Mouse (Mus musculus): Measurements from ENCODE around the gene Dus1l. TPM values are rescaled to one million over a fixed set of nuclear protein-coding genes. Genes with fewer than 3 reads are reported as not detected.

Gene Dus1l
- polyA plus RNA-seq, 1 experiment, result 51.1 TPM

DNA sequence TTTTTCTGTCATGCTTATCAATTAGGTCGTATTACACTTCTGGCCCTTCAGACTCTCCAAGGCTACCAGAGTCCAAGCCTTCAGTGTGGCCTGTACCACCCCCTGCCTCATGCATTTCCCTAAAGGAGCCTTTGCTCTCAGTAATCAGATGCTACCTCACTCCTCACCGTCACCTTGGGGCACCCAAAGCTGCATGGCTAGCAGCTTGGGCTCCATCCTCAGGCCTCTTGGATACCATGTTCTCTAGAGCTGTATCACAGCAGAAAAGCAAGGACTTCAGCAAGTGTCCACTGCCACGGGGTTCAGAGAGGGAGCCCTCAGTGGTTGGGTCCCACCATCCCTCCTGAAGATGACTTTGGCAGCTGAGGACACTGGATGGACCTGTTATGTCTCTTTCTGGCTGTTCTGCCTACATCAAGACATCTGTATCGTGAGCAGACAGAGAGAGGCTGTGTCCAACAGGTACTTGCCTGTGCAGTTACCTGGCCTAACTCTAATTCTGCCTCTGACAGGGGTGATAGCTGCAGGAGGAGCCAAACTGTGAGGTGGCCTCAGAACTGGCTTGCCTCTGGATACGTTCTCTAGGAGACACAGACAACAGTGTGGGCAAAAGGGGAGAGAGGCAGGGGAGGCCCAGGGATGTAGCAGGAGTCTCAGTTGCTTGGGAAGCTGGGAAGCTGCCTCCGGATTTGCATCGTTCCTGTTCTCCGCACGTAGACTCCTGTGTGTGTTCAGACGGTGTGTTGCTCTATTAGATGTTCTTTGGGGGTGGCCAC is 33.7 kb upstream of the Dus1l start:
- TF ChIP-seq CTCF (IDR thresholded peaks at IDR 0.05; ENCODE audit: control insufficient read depth, insufficient read depth, insufficient replicate concordance, low read depth, low read length) (no peak), POLR2A (IDR thresholded peaks at IDR 0.05; ENCODE audit: control insufficient read depth, low read depth, low read length) (no peak)
- peaks cover 6% of the 10 kb centered on the region; the same call in 1 of the 2 replicates for H3K4me1 ChIP-seq (ENCODE audit: control insufficient read depth, insufficient read depth, low read length)
- H3K36me3 ChIP-seq (ENCODE audit: control insufficient read depth, insufficient read depth, low read length), result no peaks in the 10 kb centered on the region
- no peak overlapping the region for H3K4me3 ChIP-seq (ENCODE audit: control insufficient read depth, low read depth, low read length)
- H3K27ac ChIP-seq (ENCODE audit: control insufficient read depth, insufficient read depth, low read depth, low read length), result no peak overlapping the region
- no peaks in the 10 kb centered on the region for H3K27me3 ChIP-seq (ENCODE audit: control insufficient read depth, insufficient read depth, low read length)

GRCm38 (mm10) chr11:120828416-120828815 is 32.2 kb upstream of the Dus1l start:
- H3K4me3 ChIP-seq (ENCODE audit: control insufficient read depth, low read depth, low read length), result no peak overlapping the region
- no peaks in the 10 kb centered on the region for H3K36me3 ChIP-seq (ENCODE audit: control insufficient read depth, insufficient read depth, low read length)
- TF ChIP-seq CTCF (IDR thresholded peaks at IDR 0.05; ENCODE audit: control insufficient read depth, insufficient read depth, insufficient replicate concordance, low read depth, low read length), result no peak
- TF ChIP-seq POLR2A (IDR thresholded peaks at IDR 0.05; ENCODE audit: control insufficient read depth, low read depth, low read length), result no peak
- H3K4me1 ChIP-seq (ENCODE audit: control insufficient read depth, insufficient read depth, low read length), result peaks cover 11% of the 10 kb centered on the region
- no peak overlapping the region for H3K27ac ChIP-seq (ENCODE audit: control insufficient read depth, insufficient read depth, low read depth, low read length)
- H3K27me3 ChIP-seq (ENCODE audit: control insufficient read depth, insufficient read depth, low read length), result no peaks in the 10 kb centered on the region

DNA sequence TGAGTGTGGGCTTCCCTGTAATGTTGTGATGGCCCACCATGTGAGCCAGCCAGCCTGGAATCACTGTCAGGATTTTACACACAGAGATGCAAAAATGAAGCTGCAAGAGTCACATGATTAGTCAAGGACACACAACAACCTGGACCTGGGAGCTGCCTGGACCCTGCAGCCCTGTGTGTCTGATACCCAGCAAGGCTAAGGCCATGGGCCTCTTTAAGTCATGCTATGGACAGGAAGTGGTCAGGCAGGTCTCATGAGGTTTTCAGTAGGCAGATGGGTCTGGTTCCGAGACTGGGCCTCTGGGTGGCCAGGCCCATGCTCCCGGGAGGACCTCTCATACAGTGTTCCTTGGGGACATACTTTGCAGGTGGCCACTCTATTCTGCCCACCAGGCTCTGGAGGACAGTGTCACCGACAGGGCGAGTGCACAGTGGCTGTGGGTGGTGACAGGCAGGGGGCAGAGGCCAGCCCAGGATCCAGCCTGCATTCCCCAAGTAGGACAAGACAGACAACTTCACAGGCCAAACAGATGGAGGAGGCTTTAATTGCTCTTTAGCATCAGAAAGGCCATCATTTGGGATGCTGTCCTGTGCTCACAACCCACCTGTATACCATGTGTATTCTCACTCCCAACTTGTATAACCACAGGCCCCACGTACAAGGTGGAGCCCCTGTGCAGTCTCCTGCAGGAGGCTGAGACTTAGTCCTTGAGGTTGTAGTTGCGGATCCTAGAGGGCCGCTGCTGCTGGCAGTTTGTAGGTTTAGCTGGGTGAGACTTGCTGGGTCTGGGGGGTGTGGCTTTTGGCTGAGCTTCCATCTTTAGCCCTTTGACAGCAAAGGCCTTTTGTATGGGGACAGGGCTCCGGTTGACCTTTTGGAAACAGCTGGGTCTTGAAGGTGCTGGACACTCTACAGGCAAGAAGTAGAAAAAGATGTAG is 30.1 kb upstream of the Dus1l start:
- Histone ChIP-seq H3K27me3 (ENCODE audit: control insufficient read depth, insufficient read depth, low read length) (no peaks in the 10 kb centered on the region), H3K36me3 (ENCODE audit: control insufficient read depth, insufficient read depth, low read length) (no peaks in the 10 kb centered on the region), H3K4me1 (ENCODE audit: control insufficient read depth, insufficient read depth, low read length) (peaks cover 18% of the 10 kb centered on the region), H3K4me3 (ENCODE audit: control insufficient read depth, low read depth, low read length) (no peak overlapping the region), H3K27ac (ENCODE audit: control insufficient read depth, insufficient read depth, low read depth, low read length) (no peak overlapping the region)
- TF ChIP-seq POLR2A (IDR thresholded peaks at IDR 0.05; ENCODE audit: control insufficient read depth, low read depth, low read length) (no peak), CTCF (IDR thresholded peaks at IDR 0.05; ENCODE audit: control insufficient read depth, insufficient read depth, insufficient replicate concordance, low read depth, low read length) (no peak)

DNA sequence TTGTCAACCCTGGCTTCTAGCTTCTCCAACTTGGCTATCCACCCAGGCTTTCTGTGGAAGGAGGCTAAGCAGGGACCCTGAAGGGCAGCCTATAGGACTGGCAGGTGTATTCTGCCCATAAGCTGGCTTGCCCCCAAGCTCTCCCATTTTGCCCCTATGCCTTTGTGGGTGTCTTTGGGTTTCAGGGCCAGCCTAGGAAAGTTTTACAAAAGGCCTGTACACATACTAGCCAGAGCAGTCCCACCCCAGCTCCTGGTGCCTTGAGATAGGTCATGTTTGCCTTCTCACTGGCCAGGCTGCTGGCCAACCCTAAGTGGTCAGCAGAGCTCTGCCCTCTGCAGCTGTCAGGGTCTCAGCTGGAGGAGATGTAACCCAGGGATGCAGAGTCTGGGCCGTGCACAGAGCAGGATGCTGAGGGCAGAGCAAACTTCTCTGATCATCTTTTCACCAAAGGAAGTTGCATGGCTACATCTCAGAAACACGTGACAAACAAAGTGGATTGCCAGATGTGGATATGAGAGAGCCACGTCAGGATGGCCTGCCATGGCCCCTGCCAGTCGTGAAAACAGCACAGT is 29.2 kb upstream of the Dus1l start:
- Histone ChIP-seq H3K36me3 (ENCODE audit: control insufficient read depth, insufficient read depth, low read length) (no peaks in the 10 kb centered on the region), H3K27me3 (ENCODE audit: control insufficient read depth, insufficient read depth, low read length) (no peaks in the 10 kb centered on the region), H3K4me1 (ENCODE audit: control insufficient read depth, insufficient read depth, low read length) (peaks cover 18% of the 10 kb centered on the region), H3K4me3 (ENCODE audit: control insufficient read depth, low read depth, low read length) (peak overlapping the region; percentile 83), H3K27ac (ENCODE audit: control insufficient read depth, insufficient read depth, low read depth, low read length) (peak overlapping the region; percentile 97; the same call in 1 of the 2 replicates)
- TF ChIP-seq CTCF (IDR thresholded peaks at IDR 0.05; ENCODE audit: control insufficient read depth, insufficient read depth, insufficient replicate concordance, low read depth, low read length) (no peak), POLR2A (IDR thresholded peaks at IDR 0.05; ENCODE audit: control insufficient read depth, low read depth, low read length) (no peak)

DNA sequence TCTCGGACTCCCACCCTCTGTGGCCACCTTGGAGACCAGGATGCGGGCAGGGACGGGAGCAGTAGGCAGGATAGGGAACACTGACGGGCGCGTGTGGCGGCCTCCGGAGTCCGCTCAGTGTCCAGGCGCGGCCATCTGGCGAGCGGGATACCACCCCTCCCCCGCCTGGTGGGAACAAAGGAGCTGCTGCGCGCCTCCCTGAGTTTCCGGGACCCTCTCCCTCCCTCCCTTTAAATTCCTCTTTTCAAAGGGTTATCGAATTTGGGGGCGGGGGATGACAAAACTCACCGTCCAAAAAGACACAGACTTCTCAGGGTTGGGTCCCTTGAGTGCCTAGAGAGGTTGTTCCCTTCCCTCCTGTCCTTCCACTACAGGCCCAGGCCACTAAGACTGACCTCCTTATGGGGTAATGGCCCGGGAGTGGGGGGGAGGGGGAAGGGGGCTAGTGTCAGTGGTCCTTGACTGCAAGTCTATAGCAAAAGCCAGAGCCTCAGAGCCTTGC is 28.6 kb upstream of the Dus1l start:
- TF ChIP-seq CTCF (IDR thresholded peaks at IDR 0.05; ENCODE audit: control insufficient read depth, insufficient read depth, insufficient replicate concordance, low read depth, low read length), result no peak
- no peak for TF ChIP-seq POLR2A (IDR thresholded peaks at IDR 0.05; ENCODE audit: control insufficient read depth, low read depth, low read length)
- H3K4me3 ChIP-seq (ENCODE audit: control insufficient read depth, low read depth, low read length), result peak overlapping the region; percentile 83
- peak overlapping the region; percentile 97 for H3K27ac ChIP-seq (ENCODE audit: control insufficient read depth, insufficient read depth, low read depth, low read length)
- peaks cover 18% of the 10 kb centered on the region for H3K4me1 ChIP-seq (ENCODE audit: control insufficient read depth, insufficient read depth, low read length)
- no peaks in the 10 kb centered on the region for H3K27me3 ChIP-seq (ENCODE audit: control insufficient read depth, insufficient read depth, low read length)
- no peaks in the 10 kb centered on the region for H3K36me3 ChIP-seq (ENCODE audit: control insufficient read depth, insufficient read depth, low read length)

GRCm38 (mm10) chr11:120823956-120824786 is 28.0 kb upstream of the Dus1l start, which contains the start of gene Fasn:
TSS of gene Fasn (minus strand) at chr11:120824547.
- Histone ChIP-seq H3K4me1 (ENCODE audit: control insufficient read depth, insufficient read depth, low read length) (peaks cover 18% of the 10 kb centered on the region), H3K36me3 (ENCODE audit: control insufficient read depth, insufficient read depth, low read length) (no peaks in the 10 kb centered on the region), H3K27ac (ENCODE audit: control insufficient read depth, insufficient read depth, low read depth, low read length) (peak within 1 kb of the TSS; percentile 97), H3K4me3 (ENCODE audit: control insufficient read depth, low read depth, low read length) (peak within 1 kb of the TSS; percentile 83), H3K27me3 (ENCODE audit: control insufficient read depth, insufficient read depth, low read length) (no peaks in the 10 kb centered on the region)
- no peak for TF ChIP-seq CTCF (IDR thresholded peaks at IDR 0.05; ENCODE audit: control insufficient read depth, insufficient read depth, insufficient replicate concordance, low read depth, low read length)
- peak; percentile 88 for TF ChIP-seq POLR2A (IDR thresholded peaks at IDR 0.05; ENCODE audit: control insufficient read depth, low read depth, low read length)
